In genomic region chr2:19392793-19393192, GRCm38 (mm10) we compare ENCODE assay signal across 20 mouse cellular contexts. TPM values are rescaled to one million over a fixed set of nuclear protein-coding genes. Genes with fewer than 3 reads are reported as not detected.
"Had no signal": no experiment of that assay in that cellular context is flagged by ENCODE, and none has a peak within 500 bp of the region (broad histone marks: within the 10 kb centered on the region; RNA-seq: fewer than 3 reads in every experiment).

No protein-coding gene starts in this region.

- H3K27me3 ChIP-seq: kidney, embryonic 15.5 days; limb, embryonic 12.5 days; liver, embryonic 13.5 days; lung, embryonic 15.5 days; megakaryocyte, embryonic 14.5 days; neural tube, embryonic 13.5 days; stomach, embryonic 15.5 days had no signal

- H3K27ac ChIP-seq: kidney, embryonic 15.5 days; limb, embryonic 12.5 days; liver, embryonic 13.5 days; lung, embryonic 15.5 days; macrophage; neural tube, embryonic 13.5 days; stomach, embryonic 15.5 days had no signal

- ATAC-seq: liver, postnatal 0 days had no signal

- H3K4me3 ChIP-seq: kidney, embryonic 15.5 days; limb, embryonic 12.5 days; liver, embryonic 13.5 days; lung, embryonic 15.5 days; megakaryocyte, embryonic 14.5 days; myocyte; neural tube, embryonic 13.5 days; stomach, embryonic 15.5 days had no signal

- H3K4me1 ChIP-seq: kidney, embryonic 15.5 days; limb, embryonic 12.5 days; liver, embryonic 13.5 days; lung, embryonic 15.5 days; neural tube, embryonic 13.5 days; stomach, embryonic 15.5 days had no signal

- DNase-seq: kidney, adult 2 months; kidney, postnatal 25 days; liver; liver, embryonic 13.5 days; liver, postnatal 0 days; lung, postnatal 14 days; midbrain, embryonic 14.5 days; retina, postnatal 1 day; thymus, postnatal 36 days had no signal

- H3K36me3 ChIP-seq: limb, embryonic 12.5 days; lung, embryonic 15.5 days; neural tube, embryonic 13.5 days; stomach, embryonic 15.5 days had no signal

- H3K9ac ChIP-seq: kidney, embryonic 15.5 days; limb, embryonic 12.5 days; liver, embryonic 13.5 days; liver, postnatal 0 days; lung, embryonic 15.5 days; neural tube, embryonic 13.5 days; stomach, embryonic 15.5 days had no signal

- H3K9me3 ChIP-seq: kidney, embryonic 15.5 days; liver, embryonic 13.5 days; lung, embryonic 15.5 days; neural tube, embryonic 13.5 days; stomach, embryonic 15.5 days had no signal

RNA-seq across cellular contexts. Expression of gene Ptf1a, which starts 52.7 kb away (rescaled TPM):
- total RNA-seq: layer of hippocampus, adult 18-20 months; left cerebral cortex, postnatal 36 days had no signal
- polyA plus RNA-seq: kidney, adult 2 months; limb, embryonic 12.5 days; liver, embryonic 13.5 days; liver, postnatal 0 days; lung, embryonic 15.5 days; macrophage; myocyte; thymus, postnatal 0 days had no signal
